Mouse (Mus musculus): ENCODE measurements at regions not wholly inside any gene's neighbourhood (a gene's known extent, or its start where the extent isn't known, plus 50 kb on each side); places are given as distances from the start of the nearest gene placed in this dataset.

DNA sequence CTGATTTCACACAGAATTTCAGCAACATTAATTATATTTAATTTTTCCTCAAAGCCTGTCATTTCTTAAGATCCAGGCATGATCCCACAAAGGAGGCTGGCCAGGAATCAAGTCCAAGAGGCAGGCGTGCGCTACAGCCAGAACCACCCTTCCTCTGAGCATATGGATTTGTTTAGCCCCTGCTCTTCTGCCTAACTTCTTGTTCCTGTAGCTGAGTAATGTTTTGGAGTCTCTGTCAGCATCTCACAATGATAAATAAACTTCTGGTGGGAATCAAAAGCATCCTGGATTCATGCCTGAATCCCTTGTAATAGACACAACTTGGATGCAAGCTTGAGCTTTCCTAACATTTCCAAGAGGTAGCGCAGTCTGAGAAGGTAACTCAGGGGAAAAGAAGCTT is 101.7 kb downstream of the Nog start:
- Histone ChIP-seq H3K4me3 (ENCODE audit: insufficient read depth, poor library complexity, severe bottlenecking) (no peak overlapping the region), H3ac (ENCODE audit: control insufficient read depth, insufficient read length, low read depth) (no peak overlapping the region), H3K79me3 (ENCODE audit: low read depth) (no peaks in the 10 kb centered on the region), H3K36me3 (ENCODE audit: control insufficient read depth, insufficient read depth) (no peaks in the 10 kb centered on the region), H3K79me2 (ENCODE audit: control insufficient read depth, insufficient read depth) (no peaks in the 10 kb centered on the region), H3K27me3 (ENCODE audit: control insufficient read depth, insufficient read depth, insufficient read length) (no peaks in the 10 kb centered on the region)
- no peak for TF ChIP-seq MYOD1 (IDR thresholded peaks at IDR 0.05; ENCODE audit: control insufficient read depth, insufficient read length, low read depth)
- no peak for TF ChIP-seq CEBPB (IDR thresholded peaks at IDR 0.05; ENCODE audit: low read depth)
- TF ChIP-seq CTCF (IDR thresholded peaks at IDR 0.05; ENCODE audit: control insufficient read depth, insufficient read depth, insufficient read length) = no peak
- no peak for TF ChIP-seq MYOG (IDR thresholded peaks at IDR 0.05; ENCODE audit: control insufficient read depth, extremely low read depth, insufficient read length)
- TF ChIP-seq MAX (IDR thresholded peaks at IDR 0.05) = no peak
- TF ChIP-seq FOSL1 (IDR thresholded peaks at IDR 0.05; ENCODE audit: insufficient read depth, low read length, poor library complexity, severe bottlenecking) = no peak
- no peak for TF ChIP-seq USF1 (IDR thresholded peaks at IDR 0.05; ENCODE audit: low read depth)

DNA sequence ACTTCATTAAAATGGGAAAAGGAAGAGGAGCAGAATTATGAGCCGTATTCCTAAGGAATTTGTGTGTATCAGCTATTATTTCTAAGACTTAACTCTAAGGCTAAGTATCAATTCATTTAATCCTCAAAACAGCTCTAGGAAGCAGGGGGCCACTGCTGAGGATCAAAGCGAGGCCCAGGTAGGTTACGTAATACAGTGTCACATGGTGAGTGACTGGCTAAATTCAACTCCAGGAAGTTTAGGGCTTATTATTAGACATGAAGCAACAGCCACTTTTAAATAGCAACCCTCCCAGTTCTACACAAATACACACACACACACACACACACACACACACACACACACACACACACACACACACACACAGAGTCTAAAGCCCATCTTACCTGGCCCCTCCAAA is 109.3 kb downstream of the Nog start:
- Histone ChIP-seq H3K79me3 (ENCODE audit: low read depth) (no peaks in the 10 kb centered on the region), H3ac (ENCODE audit: control insufficient read depth, insufficient read length, low read depth) (no peak overlapping the region), H3K36me3 (ENCODE audit: control insufficient read depth, insufficient read depth) (no peaks in the 10 kb centered on the region), H3K4me3 (ENCODE audit: insufficient read depth, poor library complexity, severe bottlenecking) (no peak overlapping the region), H3K27me3 (ENCODE audit: control insufficient read depth, insufficient read depth, insufficient read length) (no peaks in the 10 kb centered on the region), H3K79me2 (ENCODE audit: control insufficient read depth, insufficient read depth) (no peaks in the 10 kb centered on the region)
- TF ChIP-seq CEBPB (IDR thresholded peaks at IDR 0.05; ENCODE audit: low read depth) = no peak
- TF ChIP-seq MYOG (IDR thresholded peaks at IDR 0.05; ENCODE audit: control insufficient read depth, extremely low read depth, insufficient read length) = no peak
- no peak for TF ChIP-seq MYOD1 (IDR thresholded peaks at IDR 0.05; ENCODE audit: control insufficient read depth, insufficient read length, low read depth)
- no peak for TF ChIP-seq USF1 (IDR thresholded peaks at IDR 0.05; ENCODE audit: low read depth)

DNA sequence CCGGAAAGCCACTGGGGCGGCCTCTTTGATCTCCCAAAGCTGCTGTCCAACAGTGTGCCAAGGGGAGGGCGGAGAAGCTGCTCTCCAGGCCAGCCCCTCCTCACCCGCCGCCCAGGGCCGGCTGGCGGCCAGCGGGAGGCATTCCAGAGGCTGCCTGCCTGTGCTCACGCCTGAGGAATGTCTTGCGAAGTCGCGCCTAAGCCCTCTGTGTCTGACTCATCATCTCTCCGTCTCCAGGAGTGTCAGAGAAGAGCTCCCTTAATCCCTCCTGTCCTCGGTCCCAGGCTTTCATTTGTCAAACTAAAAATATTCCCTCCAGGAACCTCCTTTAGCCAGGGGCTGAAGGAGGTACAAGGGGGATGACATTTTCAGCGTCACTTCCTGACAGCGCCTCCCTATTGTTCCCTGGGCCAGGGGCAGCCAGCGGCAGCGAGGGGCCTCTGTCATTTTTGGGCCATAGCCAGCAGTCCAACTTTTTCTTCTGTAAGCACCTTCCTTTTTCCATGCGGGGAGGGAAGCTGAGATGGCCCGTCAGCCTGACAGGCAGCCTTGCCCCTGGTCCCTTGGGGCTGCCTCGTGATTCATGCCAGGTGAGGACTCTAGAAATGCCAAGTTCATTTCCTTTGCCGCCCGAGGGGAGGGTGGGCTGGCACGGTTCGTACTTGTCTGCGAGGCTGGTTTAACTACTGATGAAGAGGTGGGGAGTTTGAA is 113.4 kb downstream of the Gm525 start:
- TF ChIP-seq FOSL1 (IDR thresholded peaks at IDR 0.05; ENCODE audit: insufficient read depth, low read length, poor library complexity, severe bottlenecking) = peak; percentile 68
- TF ChIP-seq MAX (IDR thresholded peaks at IDR 0.05) = no peak
- TF ChIP-seq USF1 (IDR thresholded peaks at IDR 0.05; ENCODE audit: low read depth) = no peak
- no peak for TF ChIP-seq MYOD1 (IDR thresholded peaks at IDR 0.05; ENCODE audit: control insufficient read depth, insufficient read length, low read depth)
- no peak for TF ChIP-seq MYOG (IDR thresholded peaks at IDR 0.05; ENCODE audit: control insufficient read depth, extremely low read depth, insufficient read length)
- TF ChIP-seq CTCF (IDR thresholded peaks at IDR 0.05; ENCODE audit: control insufficient read depth, insufficient read depth, insufficient read length) = no peak
- peak; percentile 57 for TF ChIP-seq CEBPB (IDR thresholded peaks at IDR 0.05; ENCODE audit: low read depth)
- H3K4me3 ChIP-seq (ENCODE audit: insufficient read depth, poor library complexity, severe bottlenecking) = peak overlapping the region; percentile 18

DNA sequence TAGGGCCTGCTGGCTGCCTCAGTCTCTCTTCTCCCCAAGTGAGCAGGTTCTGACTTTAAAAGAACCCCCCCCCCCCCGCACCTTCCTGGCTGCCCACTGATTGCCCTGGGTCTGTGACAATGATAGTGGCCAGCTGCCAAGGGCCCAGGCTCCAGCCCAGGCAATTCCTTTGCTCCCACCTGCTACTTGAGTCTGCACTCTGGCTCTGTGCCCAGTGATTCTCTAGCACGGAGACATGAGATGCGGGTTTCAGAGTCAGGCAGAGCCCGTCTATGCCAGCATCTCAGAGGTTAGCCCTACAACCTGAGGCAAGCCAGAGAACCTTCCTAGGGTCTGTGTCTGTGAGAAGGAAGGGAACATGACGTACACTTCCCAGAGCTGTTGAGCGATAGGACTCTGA is 112.2 kb downstream of the Gm525 start:
- Histone ChIP-seq H3K4me3 (ENCODE audit: insufficient read depth, poor library complexity, severe bottlenecking) (no peak overlapping the region), H3K79me2 (ENCODE audit: control insufficient read depth, insufficient read depth) (no peaks in the 10 kb centered on the region), H3K27me3 (ENCODE audit: control insufficient read depth, insufficient read depth, insufficient read length) (no peaks in the 10 kb centered on the region), H3K79me3 (ENCODE audit: low read depth) (no peaks in the 10 kb centered on the region), H3K36me3 (ENCODE audit: control insufficient read depth, insufficient read depth) (no peaks in the 10 kb centered on the region), H3ac (ENCODE audit: control insufficient read depth, insufficient read length, low read depth) (no peak overlapping the region)
- TF ChIP-seq MYOG (IDR thresholded peaks at IDR 0.05; ENCODE audit: control insufficient read depth, extremely low read depth, insufficient read length) (no peak), CEBPB (IDR thresholded peaks at IDR 0.05; ENCODE audit: low read depth) (no peak), MAX (IDR thresholded peaks at IDR 0.05) (no peak), CTCF (IDR thresholded peaks at IDR 0.05; ENCODE audit: control insufficient read depth, insufficient read depth, insufficient read length) (no peak), MYOD1 (IDR thresholded peaks at IDR 0.05; ENCODE audit: control insufficient read depth, insufficient read length, low read depth) (no peak), FOSL1 (IDR thresholded peaks at IDR 0.05; ENCODE audit: insufficient read depth, low read length, poor library complexity, severe bottlenecking) (no peak), USF1 (IDR thresholded peaks at IDR 0.05; ENCODE audit: low read depth) (no peak)

More for the DNA sequence above, 113.4 kb downstream of the Gm525 start:
- no peaks in the 10 kb centered on the region for H3K27me3 ChIP-seq (ENCODE audit: control insufficient read depth, insufficient read depth, insufficient read length)
- H3K36me3 ChIP-seq (ENCODE audit: control insufficient read depth, insufficient read depth) = no peaks in the 10 kb centered on the region
- H3K79me2 ChIP-seq (ENCODE audit: control insufficient read depth, insufficient read depth) = no peaks in the 10 kb centered on the region
- H3K79me3 ChIP-seq (ENCODE audit: low read depth) = no peaks in the 10 kb centered on the region
- peak overlapping the region; percentile 38 for H3ac ChIP-seq (ENCODE audit: control insufficient read depth, insufficient read length, low read depth)

DNA sequence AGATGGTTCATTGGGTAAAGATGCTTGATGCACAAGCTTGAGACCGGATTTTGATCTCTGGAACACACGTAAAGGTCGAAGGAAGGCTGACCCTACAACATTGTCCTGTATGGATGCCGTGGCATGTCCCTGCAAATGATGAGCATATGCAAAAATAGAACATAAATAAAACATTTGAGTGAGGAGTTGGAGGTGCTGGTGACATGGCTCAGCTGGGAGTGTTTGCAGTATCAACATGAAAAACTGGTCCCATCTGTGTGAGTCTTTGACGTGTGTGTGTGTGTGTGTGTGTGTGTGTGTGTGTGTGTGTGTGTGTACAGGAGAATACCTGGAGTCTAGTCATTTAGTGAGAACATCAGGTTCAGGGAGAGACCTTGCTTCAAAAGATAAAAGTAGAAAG is 107.8 kb downstream of the Gm525 start:
- Histone ChIP-seq H3ac (ENCODE audit: control insufficient read depth, insufficient read length, low read depth) (no peak overlapping the region), H3K79me3 (ENCODE audit: low read depth) (no peaks in the 10 kb centered on the region), H3K4me3 (ENCODE audit: insufficient read depth, poor library complexity, severe bottlenecking) (no peak overlapping the region), H3K36me3 (ENCODE audit: control insufficient read depth, insufficient read depth) (no peaks in the 10 kb centered on the region), H3K27me3 (ENCODE audit: control insufficient read depth, insufficient read depth, insufficient read length) (no peaks in the 10 kb centered on the region), H3K79me2 (ENCODE audit: control insufficient read depth, insufficient read depth) (no peaks in the 10 kb centered on the region)
- no peak for TF ChIP-seq CEBPB (IDR thresholded peaks at IDR 0.05; ENCODE audit: low read depth)
- TF ChIP-seq MYOG (IDR thresholded peaks at IDR 0.05; ENCODE audit: control insufficient read depth, extremely low read depth, insufficient read length) = no peak

DNA sequence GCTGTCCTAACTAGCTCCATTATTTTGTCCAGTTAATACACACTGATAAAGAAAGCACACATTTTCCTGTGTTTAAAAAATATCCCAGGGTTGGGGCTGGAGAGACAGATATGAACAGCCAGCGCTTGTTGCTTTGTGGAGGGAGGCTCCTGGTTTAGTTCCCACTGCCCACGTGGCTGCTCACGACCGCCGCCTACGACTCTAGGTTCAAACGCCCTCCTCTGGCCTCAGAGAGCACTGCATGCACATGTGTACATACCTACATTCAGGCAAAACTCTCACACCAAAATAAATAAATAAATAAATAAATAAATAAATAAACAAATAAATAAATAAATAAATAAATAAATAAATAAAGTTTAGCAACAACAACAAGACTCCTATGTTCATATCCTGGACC is 104.8 kb downstream of the Gm525 start:
- no peak overlapping the region for H3K4me3 ChIP-seq (ENCODE audit: insufficient read depth, poor library complexity, severe bottlenecking)

More for the DNA sequence above, 104.8 kb downstream of the Gm525 start:
- H3K36me3 ChIP-seq (ENCODE audit: control insufficient read depth, insufficient read depth) = no peaks in the 10 kb centered on the region
- TF ChIP-seq CEBPB (IDR thresholded peaks at IDR 0.05; ENCODE audit: low read depth) (no peak), FOSL1 (IDR thresholded peaks at IDR 0.05; ENCODE audit: insufficient read depth, low read length, poor library complexity, severe bottlenecking) (no peak), MYOD1 (IDR thresholded peaks at IDR 0.05; ENCODE audit: control insufficient read depth, insufficient read length, low read depth) (no peak), USF1 (IDR thresholded peaks at IDR 0.05; ENCODE audit: low read depth) (no peak), CTCF (IDR thresholded peaks at IDR 0.05; ENCODE audit: control insufficient read depth, insufficient read depth, insufficient read length) (no peak)
- no peaks in the 10 kb centered on the region for H3K79me3 ChIP-seq (ENCODE audit: low read depth)
- no peak overlapping the region for H3ac ChIP-seq (ENCODE audit: control insufficient read depth, insufficient read length, low read depth)
- no peaks in the 10 kb centered on the region for H3K79me2 ChIP-seq (ENCODE audit: control insufficient read depth, insufficient read depth)
- H3K27me3 ChIP-seq (ENCODE audit: control insufficient read depth, insufficient read depth, insufficient read length) = no peaks in the 10 kb centered on the region

All from C2C12 (cell line).